ENCODE assay signal across 8 mouse cellular contexts in the genomic region with DNA sequence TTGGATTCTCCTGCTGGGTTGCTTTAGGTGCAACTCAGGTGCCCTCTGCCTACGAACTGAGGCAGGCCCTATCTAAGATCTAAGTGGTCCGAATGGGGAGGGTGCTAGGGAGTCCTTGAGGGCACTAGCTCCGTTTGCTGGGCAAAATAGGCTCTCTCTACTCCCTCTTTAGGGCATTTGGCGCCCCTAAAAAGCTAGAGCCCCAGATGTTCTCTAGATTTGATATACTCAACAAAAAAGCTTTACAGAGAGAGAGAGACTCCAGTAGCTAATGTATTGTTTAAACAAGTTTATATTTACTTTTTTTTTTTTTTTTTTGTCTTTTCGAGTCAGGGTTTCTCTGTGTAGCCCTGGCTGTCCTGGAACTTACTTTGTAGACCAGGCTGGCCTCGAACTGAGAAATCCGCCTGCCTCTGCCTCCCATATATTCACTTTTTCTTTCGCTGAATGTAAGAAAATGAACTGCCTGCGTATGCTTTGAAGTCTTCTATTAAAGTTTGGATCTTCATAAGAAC. TPM values are rescaled to one million over a fixed set of nuclear protein-coding genes. Genes with fewer than 3 reads are reported as not detected.
A peak's percentile ranks its signal among the peaks of the same experiment; 100 is the strongest.
DNase-seq lines count a peak whose midpoint lies in the region; ATAC-seq and TF ChIP-seq lines count a peak whose summit lies in the region.

A gene (plus strand): TSS at position 465 of the 515 bp plus-strand sequence.

- H3K4me2 ChIP-seq in kidney, postnatal 0 days (ENCODE audit: low read length) = peak within 1 kb of the TSS; percentile 90
- peak within 1 kb of the TSS; percentile 76 for H3K4me2 ChIP-seq in midbrain, postnatal 0 days (ENCODE audit: low read depth, low read length, poor library complexity, severe bottlenecking)

- peak within 1 kb of the TSS; percentile 88 for H3K27ac ChIP-seq in kidney, postnatal 0 days
- H3K27ac ChIP-seq in embryonic facial prominence, embryonic 10.5 days (replicated peaks) = peak within 1 kb of the TSS; percentile 90
- H3K27ac ChIP-seq in midbrain, postnatal 0 days (ENCODE audit: low read depth, low read length) = peak within 1 kb of the TSS; percentile 88

- H3K36me3 ChIP-seq in kidney, postnatal 0 days (ENCODE audit: insufficient read depth, low read length) = no peaks in the 10 kb centered on the region
- H3K36me3 ChIP-seq in embryonic facial prominence, embryonic 10.5 days (replicated peaks) = peaks cover 6% of the 10 kb centered on the region
- 0 out of 2 replicates have a peak, but pooled peaks cover 4% of the 10 kb centered on the region for H3K36me3 ChIP-seq in midbrain, postnatal 0 days (ENCODE audit: insufficient read depth, low read length)

- H3K4me3 ChIP-seq in kidney, postnatal 0 days (replicated peaks; ENCODE audit: low read depth, low read length) = peak within 1 kb of the TSS; percentile 81
- peak within 1 kb of the TSS; percentile 85 for H3K4me3 ChIP-seq in embryonic facial prominence, embryonic 10.5 days
- peak within 1 kb of the TSS; percentile 93 for H3K4me3 ChIP-seq in midbrain, postnatal 0 days (ENCODE audit: low read depth, low read length)

- H3K27me3 ChIP-seq in kidney, postnatal 0 days (ENCODE audit: insufficient read depth, low read length) = no peaks in the 10 kb centered on the region
- H3K27me3 ChIP-seq in embryonic facial prominence, embryonic 10.5 days (replicated peaks; ENCODE audit: low read depth, poor library complexity, severe bottlenecking) = no peaks in the 10 kb centered on the region
- H3K27me3 ChIP-seq in midbrain, postnatal 0 days (ENCODE audit: insufficient read depth, low read length) = no peaks in the 10 kb centered on the region

- H3K4me1 ChIP-seq in kidney, postnatal 0 days (replicated peaks; ENCODE audit: insufficient read depth, low read length) = 0 out of 2 replicates have a peak, but pooled peaks cover 5% of the 10 kb centered on the region
- peaks cover 24% of the 10 kb centered on the region for H3K4me1 ChIP-seq in embryonic facial prominence, embryonic 10.5 days
- peaks cover 3% of the 10 kb centered on the region; the same call in 1 of the 2 replicates for H3K4me1 ChIP-seq in midbrain, postnatal 0 days (ENCODE audit: insufficient read depth, low read length)

- TF ChIP-seq CTCF in kidney, postnatal 0 days (IDR thresholded peaks at IDR 0.05; ENCODE audit: low read depth) = 0 out of 2 replicates have a peak, but pooled peaks have one; percentile 17
- TF ChIP-seq CTCF in midbrain, postnatal 0 days (IDR thresholded peaks at IDR 0.05) = no peak

- 36% methylated on average over 9 of the region's 9 CpGs for WGBS in kidney, postnatal 0 days
- WGBS in embryonic facial prominence, embryonic 10.5 days = 40% methylated on average over 9 of the region's 9 CpGs
- 36% methylated on average over 9 of the region's 9 CpGs for WGBS in midbrain, postnatal 0 days

- peak within 1 kb of the TSS; percentile 83 for H3K9ac ChIP-seq in kidney, postnatal 0 days (ENCODE audit: low read depth, low read length)
- H3K9ac ChIP-seq in midbrain, postnatal 0 days (replicated peaks; ENCODE audit: low read length, poor library complexity, severe bottlenecking) = peak within 1 kb of the TSS; percentile 93

- H3K9me3 ChIP-seq in kidney, postnatal 0 days (replicated peaks; ENCODE audit: low read length) = no peaks in the 10 kb centered on the region
- no peaks in the 10 kb centered on the region for H3K9me3 ChIP-seq in embryonic facial prominence, embryonic 10.5 days
- H3K9me3 ChIP-seq in midbrain, postnatal 0 days (ENCODE audit: low read length) = no peaks in the 10 kb centered on the region

- DNase-seq in kidney, postnatal 0 days (ENCODE audit: low spot score) = no peak
- no peak for DNase-seq in kidney, postnatal 25 days
- DNase-seq in embryonic facial prominence, embryonic 10.5 days (ENCODE audit: low spot score) = no peak
- no peak for DNase-seq in midbrain, postnatal 0 days (ENCODE audit: low spot score)
- DNase-seq in cerebellum, postnatal 25 days = no peak
- DNase-seq in MN1 (ENCODE audit: low spot score) = no peak
- no peak for DNase-seq in gastrocnemius, adult 18-20 months (ENCODE audit: low spot score)

- ATAC-seq in kidney, postnatal 0 days (replicated peaks; ENCODE audit: low FRiP score, low read depth) = no peak
- peak; percentile 35 for ATAC-seq in inflammation-experienced regulatory T-cells, adult 6 months
- no peak for ATAC-seq in midbrain, postnatal 0 days (ENCODE audit: low FRiP score)

RNA-seq across cellular contexts. Expression of the gene that starts here (rescaled TPM):
- 26.4 and 30.3 TPM in 2 replicates for polyA plus RNA-seq in kidney, postnatal 0 days (2015; fragmentation: Nextera tagmentation; extraction: Ambion mirVana)
- 74.1 and 76.0 TPM in 2 replicates for polyA plus RNA-seq in embryonic facial prominence, embryonic 10.5 days (2016; fragmentation: Nextera tagmentation; extraction: Ambion mirVana)
- 10 to 100 TPM in 1 of 3 experiments, 1 to 10 TPM in 2; 4.6 to 21.8 (median 7.5) TPM for polyA plus RNA-seq in inflammation-experienced regulatory T-cells, adult 6 months (2017; shearing (Covaris generic))
- total RNA-seq in midbrain, postnatal 0 days (2014; rRNA removed) = 4.2 and 5.7 TPM in 2 replicates
- 7.1 and 7.8 TPM in 2 replicates for polyA plus RNA-seq in midbrain, postnatal 0 days (2015; fragmentation: Nextera tagmentation; extraction: Ambion mirVana)
- 1 to 10 TPM; 1.8 to 2.1 TPM for total RNA-seq in gastrocnemius, adult 18-20 months (2021)
